Mouse (Mus musculus) induced T-regulatory cell, adult 2 months (primary cell): ENCODE data around the gene Ccdc134.
"Not testable (repeated sequence)": the region's sequence is repeated elsewhere in the genome, so short reads cannot be mapped to it uniquely, and the experiment has no call there.

ENCODE experiments used
- DNase-seq: peaks from one replicate; pipeline ENCODE4 v3.0.0-alpha.2; 2012; ENCODE audit warnings: low read depth

Gene Ccdc134

GRCm38 (mm10) chr15:82127426-82128374 lies at the start of gene Ccdc134:
Gene Ccdc134 (plus strand): TSS chr15:82127922.
- DNase-seq, result peak; percentile 97

GRCm38 (mm10) chr15:82079883-82080282 lies 47.8 kb upstream of the Ccdc134 start:
- no peak for DNase-seq

- DNase-seq, result peak; percentile 58
Observed at GRCm38 (mm10) chr15:82081161-82081560, 46.6 kb upstream of the Ccdc134 start.

- DNase-seq, result no peak
Observed at GRCm38 (mm10) chr15:82085606-82086005, 42.1 kb upstream of the Ccdc134 start.

- no peak for DNase-seq
Observed at GRCm38 (mm10) chr15:82086131-82086530, 41.6 kb upstream of the Ccdc134 start.

- no peak for DNase-seq
Observed at GRCm38 (mm10) chr15:82087266-82087665, 40.5 kb upstream of the Ccdc134 start.

GRCm38 (mm10) chr15:82091061-82091460 lies 36.7 kb upstream of the Ccdc134 start:
- no peak for DNase-seq

- DNase-seq, result peak; percentile 44
Observed at GRCm38 (mm10) chr15:82106953-82107555, 20.7 kb upstream of the Ccdc134 start.

- DNase-seq, result no peak
Observed at GRCm38 (mm10) chr15:82120544-82120943, 7.2 kb upstream of the Ccdc134 start.

GRCm38 (mm10) chr15:82126690-82127089 lies 1.0 kb upstream of the Ccdc134 start:
- not testable (repeated sequence) for DNase-seq

- no peak for DNase-seq
Observed at GRCm38 (mm10) chr15:82128398-82128797, 676 bp downstream of the Ccdc134 start.

- DNase-seq, result peak; percentile 54
Observed at GRCm38 (mm10) chr15:82130599-82130998, 2.9 kb downstream of the Ccdc134 start.

- no peak for DNase-seq
Observed at GRCm38 (mm10) chr15:82135372-82135771, 7.7 kb downstream of the Ccdc134 start.

- peak; percentile 89 for DNase-seq
Observed at GRCm38 (mm10) chr15:82138565-82138964, 10.8 kb downstream of the Ccdc134 start.

GRCm38 (mm10) chr15:82139196-82139595 lies 11.5 kb downstream of the Ccdc134 start:
- DNase-seq, result peak; percentile 70

- DNase-seq, result peak; percentile 50
Observed at GRCm38 (mm10) chr15:82140355-82140754, 12.6 kb downstream of the Ccdc134 start.

GRCm38 (mm10) chr15:82144157-82144556 lies 16.4 kb downstream of the Ccdc134 start:
- no peak for DNase-seq

GRCm38 (mm10) chr15:82145408-82145807 lies 17.7 kb downstream of the Ccdc134 start:
- no peak for DNase-seq

GRCm38 (mm10) chr15:82145851-82146769 lies 18.4 kb downstream of the Ccdc134 start:
- DNase-seq, result peak; percentile 75

- peak; percentile 100 for DNase-seq
Observed at GRCm38 (mm10) chr15:82146770-82147610, 19.3 kb downstream of the Ccdc134 start, which contains the start of gene Srebf2. Gene Srebf2 (plus strand): TSS chr15:82147181.

GRCm38 (mm10) chr15:82147611-82148111 lies 19.9 kb downstream of the Ccdc134 start:
- DNase-seq, result peak; percentile 70
